Mouse (Mus musculus) bone marrow, adult 2 months (tissue): ENCODE data around the gene Arhgef10l. TPM values are rescaled to one million over a fixed set of nuclear protein-coding genes. Genes with fewer than 3 reads are reported as not detected.

ENCODE experiments used
- H3K27ac ChIP-seq: fragments of 200-500 bp; 2 replicates; pipeline ENCODE4 v1.5.1; 2012; ENCODE audit warnings: low read depth, mild to moderate bottlenecking, control low read depth, inconsistent platforms, low read length; ENCODE audit not compliant: control insufficient read depth, poor library complexity, insufficient read depth
- H3K4me1 ChIP-seq: fragments of 200-500 bp; 2 replicates; pipeline ENCODE4 v1.6.1; 2011; ENCODE audit warnings: low read length; ENCODE audit not compliant: control insufficient read depth, insufficient read depth
- H3K4me3 ChIP-seq: fragments of 200-500 bp; replicated peaks from 2 replicates; pipeline ENCODE3; 2011; ENCODE audit warnings: mild to moderate bottlenecking, low read depth, low read length, control low read depth; ENCODE audit not compliant: control insufficient read depth
- CTCF ChIP-seq: fragments of 200-500 bp; IDR thresholded peaks from 2 replicates; pipeline ENCODE4 v1.5.1; 2011; ENCODE audit warnings: low read length, control low read depth; ENCODE audit not compliant: control insufficient read depth, insufficient read depth
- POLR2A ChIP-seq: fragments of 200-500 bp; IDR thresholded peaks from 2 replicates; pipeline ENCODE4 v1.6.1; 2011; ENCODE audit warnings: low read depth, mild to moderate bottlenecking, control low read depth, low read length, borderline replicate concordance; ENCODE audit not compliant: control insufficient read depth
- WGBS: fragments of 180-500 bp; shearing (Covaris S2); methylation state at CpG from one replicate; pipeline ENCODE4 v1.1.7; 2018; 5-methylcytosine and 5-hydroxymethylcytosine counted together
- polyA plus RNA-seq: library from polyadenylated mRNA; stranded (reverse); fragments of >200 nt; gene quantifications from 2 replicates; pipeline ENCODE4 v1.2.4, GENCODE M21; 2011; ENCODE audit warnings: low replicate concordance; ENCODE audit not compliant: missing spikeins, insufficient read depth, insufficient read length

Gene Arhgef10l
- polyA plus RNA-seq, 1 experiment, result 11.0 TPM

GRCm38 (mm10) chr4:140657681-140658575, 7.9 kb downstream of the Arhgef10l start:
- no peaks in the 10 kb centered on the region; the same call in 1 of the 2 replicates for H3K4me1 ChIP-seq
- no peak overlapping the region for H3K4me3 ChIP-seq
- TF ChIP-seq POLR2A, result no peak
- no peak for TF ChIP-seq CTCF
- WGBS, result 34% methylated on average over 24 of the region's 24 CpGs
- H3K27ac ChIP-seq, result 0 out of 2 replicates have a peak overlapping the region, but pooled peaks have one; percentile 10

GRCm38 (mm10) chr4:140656529-140656928, 9.3 kb downstream of the Arhgef10l start:
- H3K4me3 ChIP-seq, result no peak overlapping the region
- H3K4me1 ChIP-seq, result no peaks in the 10 kb centered on the region; the same call in 1 of the 2 replicates
- 84% methylated on average over 8 of the region's 8 CpGs for WGBS
- no peak for TF ChIP-seq POLR2A
- no peak for TF ChIP-seq CTCF
- H3K27ac ChIP-seq, result no peak overlapping the region

- Histone ChIP-seq H3K4me1 (no peaks in the 10 kb centered on the region; the same call in 1 of the 2 replicates), H3K27ac (no peak overlapping the region), H3K4me3 (no peak overlapping the region)
- TF ChIP-seq POLR2A, result no peak
- TF ChIP-seq CTCF, result no peak
- WGBS, result 39% methylated on average over 8 of the region's 8 CpGs
These were observed 11.0 kb downstream of the Arhgef10l start for GRCm38 (mm10) chr4:140654798-140655197.

GRCm38 (mm10) chr4:140653835-140654583, 11.8 kb downstream of the Arhgef10l start:
- TF ChIP-seq CTCF (no peak), POLR2A (no peak)
- Histone ChIP-seq H3K27ac (no peak overlapping the region), H3K4me1 (no peaks in the 10 kb centered on the region; the same call in 1 of the 2 replicates), H3K4me3 (no peak overlapping the region)
- 8% methylated on average over 14 of the region's 14 CpGs for WGBS

- TF ChIP-seq POLR2A (no peak), CTCF (no peak)
- Histone ChIP-seq H3K27ac (no peak overlapping the region), H3K4me1 (no peaks in the 10 kb centered on the region; the same call in 1 of the 2 replicates), H3K4me3 (no peak overlapping the region)
- 40% methylated on average over 1 of the region's 1 CpGs for WGBS
These were observed 16.1 kb downstream of the Arhgef10l start for GRCm38 (mm10) chr4:140649731-140650130.

- no peak overlapping the region for H3K27ac ChIP-seq
- TF ChIP-seq CTCF (no peak), POLR2A (no peak)
- no peaks in the 10 kb centered on the region; the same call in 1 of the 2 replicates for H3K4me1 ChIP-seq
- H3K4me3 ChIP-seq, result no peak overlapping the region
- WGBS, result 60% methylated on average over 9 of the region's 9 CpGs
These were observed 16.6 kb downstream of the Arhgef10l start for GRCm38 (mm10) chr4:140649207-140649591.

GRCm38 (mm10) chr4:140648443-140649206, 17.2 kb downstream of the Arhgef10l start:
- Histone ChIP-seq H3K4me1 (no peaks in the 10 kb centered on the region), H3K27ac (no peak overlapping the region), H3K4me3 (no peak overlapping the region)
- 6% methylated on average over 49 of the region's 50 CpGs for WGBS
- TF ChIP-seq POLR2A (no peak), CTCF (no peak)
